Mouse (Mus musculus): ENCODE results near the gene Tbc1d19.

DNA sequence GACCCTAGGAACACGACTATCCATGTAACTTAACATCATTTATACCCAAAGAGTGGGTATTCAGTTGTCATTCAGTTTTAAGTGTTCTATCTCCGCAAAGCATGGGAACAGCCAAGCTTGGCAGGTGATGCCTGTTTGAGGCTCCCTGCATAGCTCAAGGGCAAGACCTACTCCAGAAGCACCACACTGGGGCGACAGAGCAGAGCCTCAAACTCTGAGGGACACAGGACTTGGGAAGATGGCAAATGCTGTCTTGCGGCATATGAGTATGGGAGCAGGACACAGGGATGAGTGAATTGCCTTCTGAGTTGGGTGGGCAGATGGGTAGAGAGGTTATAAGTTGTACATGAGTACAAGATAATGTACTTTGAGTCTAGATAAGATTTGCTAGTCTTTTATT is 119.1 kb downstream of the Tbc1d19 start:
- TF ChIP-seq GATA1 (IDR thresholded peaks at IDR 0.05; ENCODE audit: low read length) (no peak), TAL1 (IDR thresholded peaks at IDR 0.05; ENCODE audit: low read length) (no peak)
